27 mouse cellular contexts compared by ENCODE assay signal in the genomic region with DNA sequence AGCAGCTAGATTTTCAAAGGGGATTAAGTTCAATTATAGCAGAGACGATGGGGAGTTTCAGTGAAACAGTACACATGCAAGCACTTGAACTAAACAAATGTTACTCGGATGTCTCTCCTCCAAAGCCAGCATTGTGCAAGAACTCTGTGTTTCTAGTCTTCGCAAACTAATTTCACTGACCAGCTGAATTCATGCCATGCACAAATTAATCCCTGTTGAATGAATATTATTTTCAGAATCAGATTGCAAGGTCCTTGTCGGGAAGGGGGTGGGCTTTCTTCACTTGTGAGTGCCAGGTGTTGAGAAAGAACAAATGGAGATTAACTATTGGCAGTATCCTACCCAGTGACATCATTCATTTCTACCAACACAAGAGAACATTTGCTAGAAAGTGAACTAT.
DNase-seq lines count a peak whose midpoint lies in the region; ATAC-seq and TF ChIP-seq lines count a peak whose summit lies in the region.
"Had no signal": no experiment of that assay in that cellular context is flagged by ENCODE, and none has a peak within 500 bp of the region (broad histone marks: within the 10 kb centered on the region; RNA-seq: fewer than 3 reads in every experiment).

No protein-coding gene starts in this region.

- no peak for TF ChIP-seq CTCF in brain, embryonic 14.5 days (IDR thresholded peaks at IDR 0.05; ENCODE audit: borderline replicate concordance, extremely low read depth, insufficient read depth, insufficient read length)

- H3K27me3 ChIP-seq in heart, embryonic 11.5 days (ENCODE audit: control insufficient read depth, insufficient read depth, low read length) = no peaks in the 10 kb centered on the region
- no peaks in the 10 kb centered on the region for H3K27me3 ChIP-seq in embryonic facial prominence, embryonic 15.5 days
- H3K27me3 ChIP-seq: forebrain, embryonic 12.5 days; limb, embryonic 12.5 days; liver, embryonic 12.5 days; neural tube, embryonic 12.5 days; stomach, embryonic 15.5 days had no signal

- H3K9me3 ChIP-seq in heart, embryonic 11.5 days (replicated peaks; ENCODE audit: control insufficient read depth, low read length) = no peaks in the 10 kb centered on the region
- H3K9me3 ChIP-seq in embryonic facial prominence, embryonic 15.5 days (replicated peaks) = no peaks in the 10 kb centered on the region
- H3K9me3 ChIP-seq: forebrain, embryonic 12.5 days; heart, embryonic 10.5 days; limb, embryonic 12.5 days; liver, embryonic 12.5 days; neural tube, embryonic 12.5 days; stomach, embryonic 15.5 days had no signal

- no peaks in the 10 kb centered on the region for H3K36me3 ChIP-seq in heart, embryonic 11.5 days (ENCODE audit: control insufficient read depth, insufficient read depth, low read length)
- H3K36me3 ChIP-seq in embryonic facial prominence, embryonic 15.5 days = no peaks in the 10 kb centered on the region
- H3K36me3 ChIP-seq: forebrain, embryonic 12.5 days; heart, embryonic 10.5 days; limb, embryonic 12.5 days; liver, embryonic 12.5 days; neural tube, embryonic 12.5 days; stomach, embryonic 15.5 days had no signal

- peak; percentile 2 to 4 for DNase-seq in heart, adult 18-20 months
- peak; percentile 52 for DNase-seq in brain, embryonic 14.5 days (ENCODE audit: low read depth)
- DNase-seq in lung, postnatal 25 days (ENCODE audit: low spot score) = peak; percentile 35
- DNase-seq in cerebellum, adult 9-10 months = no peak
- DNase-seq in urinary bladder, postnatal 10 days (ENCODE audit: low spot score) = no peak
- DNase-seq: adrenal gland, adult 8-10 months; cerebellum, adult 2 months; cerebellum, postnatal 36 days; embryo, embryonic 11 days; gastrocnemius, postnatal 14 days; kidney, postnatal 25 days; midbrain, embryonic 14.5 days; retina, postnatal 1 day; right cerebral cortex, postnatal 25 days; thymus, postnatal 36 days had no signal

- TF ChIP-seq POLR2A in brain, embryonic 14.5 days (IDR thresholded peaks at IDR 0.05; ENCODE audit: borderline replicate concordance, extremely low read depth, insufficient read depth, insufficient read length, poor library complexity, severe bottlenecking) = no peak

- no peak overlapping the region for H3K27ac ChIP-seq in heart, embryonic 11.5 days (ENCODE audit: low read depth, low read length)
- H3K27ac ChIP-seq in embryonic facial prominence, embryonic 15.5 days (replicated peaks) = no peak overlapping the region
- H3K27ac ChIP-seq: forebrain, embryonic 12.5 days; heart, embryonic 10.5 days; hindbrain, postnatal 0 days; layer of hippocampus, adult 2 months; limb, embryonic 12.5 days; liver, embryonic 12.5 days; neural tube, embryonic 12.5 days; stomach, embryonic 15.5 days had no signal

- ATAC-seq in heart, embryonic 11.5 days (replicated peaks; ENCODE audit: insufficient number of reproducible peaks, low FRiP score, low TSS enrichment) = no peak
- peak; percentile 24; the same call in 1 of the 2 replicates for ATAC-seq in embryonic facial prominence, embryonic 15.5 days (ENCODE audit: insufficient number of reproducible peaks, low FRiP score, low TSS enrichment, low read depth)
- ATAC-seq: activated CD4-positive, CD25-positive, alpha-beta regulatory T cell, adult 4 months; hindbrain, postnatal 0 days; intestine, embryonic 16.5 days; liver, embryonic 12.5 days had no signal

- H3K4me3 ChIP-seq in heart, embryonic 11.5 days (ENCODE audit: low read depth, low read length) = no peak overlapping the region
- H3K4me3 ChIP-seq in embryonic facial prominence, embryonic 15.5 days (replicated peaks) = no peak overlapping the region
- H3K4me3 ChIP-seq: forebrain, embryonic 12.5 days; heart, embryonic 10.5 days; layer of hippocampus, adult 2 months; limb, embryonic 12.5 days; liver, embryonic 12.5 days; neural tube, embryonic 12.5 days; stomach, embryonic 15.5 days had no signal

- WGBS in heart, embryonic 11.5 days (ENCODE audit: insufficient replicate concordance) = 75% methylated on average over 4 of the region's 4 CpGs
- 39% methylated on average over 4 of the region's 4 CpGs for WGBS in embryonic facial prominence, embryonic 15.5 days

- no peak overlapping the region for H3K4me2 ChIP-seq in heart, embryonic 11.5 days
- no peak overlapping the region for H3K4me2 ChIP-seq in embryonic facial prominence, embryonic 15.5 days (replicated peaks)
- H3K4me2 ChIP-seq: forebrain, embryonic 12.5 days; limb, embryonic 12.5 days; liver, embryonic 12.5 days; neural tube, embryonic 12.5 days; stomach, embryonic 15.5 days had no signal

- H3K4me1 ChIP-seq in heart, embryonic 11.5 days (ENCODE audit: control insufficient read depth, insufficient read depth, low read length) = no peaks in the 10 kb centered on the region
- H3K4me1 ChIP-seq in embryonic facial prominence, embryonic 15.5 days = no peaks in the 10 kb centered on the region
- H3K4me1 ChIP-seq: forebrain, embryonic 12.5 days; heart, embryonic 10.5 days; limb, embryonic 12.5 days; liver, embryonic 12.5 days; neural tube, embryonic 12.5 days; stomach, embryonic 15.5 days had no signal

- H3K9ac ChIP-seq in heart, embryonic 11.5 days (ENCODE audit: low read depth, low read length) = no peak overlapping the region
- H3K9ac ChIP-seq in embryonic facial prominence, embryonic 15.5 days = no peak overlapping the region
- H3K9ac ChIP-seq: forebrain, embryonic 12.5 days; limb, embryonic 12.5 days; liver, embryonic 12.5 days; neural tube, embryonic 12.5 days; stomach, embryonic 15.5 days had no signal

Comparison
In these comparisons a context has a peak if more than half of its experiments do, and no peak if none do; other contexts are left out.
1. DNase-seq: peak in heart, adult 18-20 months (2 of 2), brain, embryonic 14.5 days (single experiment) and lung, postnatal 25 days (single experiment); none in cerebellum, adult 9-10 months (single experiment) and urinary bladder, postnatal 10 days (single experiment).